8 mouse cellular contexts compared by ENCODE assay signal in genomic region chr7:115310400-115311225, GRCm38 (mm10).
DNase-seq lines count a peak whose midpoint lies in the region; ATAC-seq and TF ChIP-seq lines count a peak whose summit lies in the region.

No protein-coding gene starts in this region.

- H3K9me3 ChIP-seq in lung, embryonic 16.5 days (ENCODE audit: control insufficient read depth, low read length), result no peaks in the 10 kb centered on the region
- H3K9me3 ChIP-seq in embryonic facial prominence, embryonic 14.5 days (ENCODE audit: control insufficient read depth, low read length), result no peaks in the 10 kb centered on the region
- H3K9me3 ChIP-seq in hindbrain, postnatal 0 days (ENCODE audit: low read length), result no peaks in the 10 kb centered on the region
- no peaks in the 10 kb centered on the region for H3K9me3 ChIP-seq in liver, postnatal 0 days (ENCODE audit: low read length)

- WGBS in lung, embryonic 16.5 days, result 53% methylated on average over 5 of the region's 5 CpGs
- WGBS in embryonic facial prominence, embryonic 14.5 days, result 35% methylated on average over 5 of the region's 5 CpGs
- WGBS in hindbrain, postnatal 0 days, result 41% methylated on average over 5 of the region's 5 CpGs
- WGBS in liver, postnatal 0 days (ENCODE audit: insufficient replicate concordance), result 61% methylated on average over 5 of the region's 5 CpGs

- no peak for TF ChIP-seq CTCF in hindbrain, postnatal 0 days (IDR thresholded peaks at IDR 0.05; ENCODE audit: low read depth)
- TF ChIP-seq CTCF in liver, postnatal 0 days (IDR thresholded peaks at IDR 0.05; ENCODE audit: low read depth), result no peak

- no peak overlapping the region for H3K27ac ChIP-seq in lung, embryonic 16.5 days (ENCODE audit: low read length)
- H3K27ac ChIP-seq in embryonic facial prominence, embryonic 14.5 days (replicated peaks; ENCODE audit: low read depth, low read length), result peak overlapping the region; percentile 31; the same call in 1 of the 2 replicates
- H3K27ac ChIP-seq in hindbrain, postnatal 0 days, result no peak overlapping the region
- H3K27ac ChIP-seq in liver, postnatal 0 days (ENCODE audit: low read depth), result no peak overlapping the region

- H3K36me3 ChIP-seq in lung, embryonic 16.5 days (ENCODE audit: control insufficient read depth, insufficient read depth, low read length), result no peaks in the 10 kb centered on the region
- no peaks in the 10 kb centered on the region for H3K36me3 ChIP-seq in embryonic facial prominence, embryonic 14.5 days (ENCODE audit: control insufficient read depth, insufficient read depth, low read length)
- no peaks in the 10 kb centered on the region for H3K36me3 ChIP-seq in hindbrain, postnatal 0 days (ENCODE audit: insufficient read depth, low read length)
- no peaks in the 10 kb centered on the region for H3K36me3 ChIP-seq in liver, postnatal 0 days (replicated peaks; ENCODE audit: insufficient read depth, low read length)

- peaks cover 5% of the 10 kb centered on the region; the same call in 1 of the 2 replicates for H3K4me1 ChIP-seq in lung, embryonic 16.5 days (replicated peaks; ENCODE audit: control insufficient read depth, insufficient read depth, low read length)
- H3K4me1 ChIP-seq in embryonic facial prominence, embryonic 14.5 days (ENCODE audit: control insufficient read depth, insufficient read depth, low read length), result peaks cover 23% of the 10 kb centered on the region
- no peaks in the 10 kb centered on the region; the same call in 1 of the 2 replicates for H3K4me1 ChIP-seq in hindbrain, postnatal 0 days (ENCODE audit: insufficient read depth, low read length)
- H3K4me1 ChIP-seq in liver, postnatal 0 days (ENCODE audit: insufficient read depth), result no peaks in the 10 kb centered on the region

- no peak overlapping the region for H3K4me3 ChIP-seq in lung, embryonic 16.5 days (ENCODE audit: low read length)
- no peak overlapping the region for H3K4me3 ChIP-seq in embryonic facial prominence, embryonic 14.5 days (ENCODE audit: low read depth, low read length)
- H3K4me3 ChIP-seq in hindbrain, postnatal 0 days (ENCODE audit: low read length), result no peak overlapping the region
- no peak overlapping the region for H3K4me3 ChIP-seq in liver, postnatal 0 days (ENCODE audit: low read depth, low read length)

- H3K4me2 ChIP-seq in lung, embryonic 16.5 days (ENCODE audit: low read depth, low read length), result no peak overlapping the region
- H3K4me2 ChIP-seq in embryonic facial prominence, embryonic 14.5 days (ENCODE audit: low read depth, low read length), result no peak overlapping the region
- no peak overlapping the region for H3K4me2 ChIP-seq in hindbrain, postnatal 0 days (ENCODE audit: low read depth, low read length)
- H3K4me2 ChIP-seq in liver, postnatal 0 days (ENCODE audit: low read depth, low read length), result no peak overlapping the region

- H3K9ac ChIP-seq in lung, embryonic 16.5 days (ENCODE audit: low read length), result no peak overlapping the region
- no peak overlapping the region for H3K9ac ChIP-seq in embryonic facial prominence, embryonic 14.5 days (ENCODE audit: low read depth, low read length)
- no peak overlapping the region for H3K9ac ChIP-seq in hindbrain, postnatal 0 days (replicated peaks; ENCODE audit: low read length)
- H3K9ac ChIP-seq in liver, postnatal 0 days (replicated peaks), result no peak overlapping the region

- no peak for TF ChIP-seq EP300 in liver, postnatal 0 days (IDR thresholded peaks at IDR 0.05; ENCODE audit: low read depth)

- H3K27me3 ChIP-seq in lung, embryonic 16.5 days (ENCODE audit: control insufficient read depth, insufficient read depth, low read depth, low read length), result no peaks in the 10 kb centered on the region; the same call in none of the 2 replicates
- H3K27me3 ChIP-seq in embryonic facial prominence, embryonic 14.5 days (replicated peaks; ENCODE audit: control insufficient read depth, insufficient read depth, low read length), result peaks cover 3% of the 10 kb centered on the region; the same call in 1 of the 2 replicates
- H3K27me3 ChIP-seq in hindbrain, postnatal 0 days (ENCODE audit: insufficient read depth, low read length), result no peaks in the 10 kb centered on the region
- H3K27me3 ChIP-seq in liver, postnatal 0 days (ENCODE audit: insufficient read depth, low read length), result no peaks in the 10 kb centered on the region

- peak; percentile 71 for ATAC-seq in lung, embryonic 16.5 days (ENCODE audit: low read depth)
- peak; percentile 90 for ATAC-seq in embryonic facial prominence, embryonic 14.5 days (ENCODE audit: low read depth)
- peak; percentile 68 for ATAC-seq in hindbrain, postnatal 0 days
- ATAC-seq in liver, postnatal 0 days, result no peak

- DNase-seq in lung, postnatal 25 days (ENCODE audit: low spot score), result no peak
- peak; percentile 95 for DNase-seq in embryonic facial prominence, embryonic 14.5 days (ENCODE audit: low spot score)
- DNase-seq in hindbrain, postnatal 0 days (ENCODE audit: low spot score), result peak; percentile 83
- DNase-seq in ovary, postnatal 14 days (ENCODE audit: low spot score), result peak; percentile 23
- no peak for DNase-seq in cerebellum, postnatal 25 days
- no peak for DNase-seq in liver, postnatal 0 days
- no peak for DNase-seq in layer of hippocampus, postnatal 10 days (ENCODE audit: low spot score in 2 of 2)

Comparison
In these comparisons a context has a peak if more than half of its experiments do, and no peak if none do; other contexts are left out.
1. DNase-seq: peak in embryonic facial prominence, embryonic 14.5 days (single experiment), hindbrain, postnatal 0 days (single experiment) and ovary, postnatal 14 days (single experiment); none in lung, postnatal 25 days (single experiment), cerebellum, postnatal 25 days (0 of 2), liver, postnatal 0 days (single experiment) and layer of hippocampus, postnatal 10 days (0 of 2).